Comparison of ENCODE assay signal across 18 mouse cellular contexts in genomic region chr14:59720386-59720785, GRCm38 (mm10).
"Had no signal": no experiment of that assay in that cellular context is flagged by ENCODE, and none has a peak within 500 bp of the region (broad histone marks: within the 10 kb centered on the region; RNA-seq: fewer than 3 reads in every experiment).

No protein-coding gene starts in this region.

- H3K36me3 ChIP-seq: limb, embryonic 10.5 days; midbrain, embryonic 15.5 days; neural tube, embryonic 12.5 days had no signal

- H3K9me3 ChIP-seq: limb, embryonic 10.5 days; megakaryocyte, embryonic 14.5 days; midbrain, embryonic 15.5 days; neural tube, embryonic 12.5 days had no signal

- DNase-seq: kidney, adult 11 months; kidney, adult 9 months; kidney, postnatal 36 days; lung, embryonic 14.5 days; lung, postnatal 10 days; lung, postnatal 4 days; right cerebral cortex, postnatal 14 days; thymus, adult 18-20 months; thymus, postnatal 14 days had no signal

- H3K4me3 ChIP-seq: limb, embryonic 10.5 days; megakaryocyte, embryonic 14.5 days; midbrain, embryonic 15.5 days; neural tube, embryonic 12.5 days had no signal

- ATAC-seq: hindbrain, postnatal 0 days; midbrain, embryonic 15.5 days had no signal

- H3K4me2 ChIP-seq: liver, embryonic 11.5 days; lung, embryonic 14.5 days; midbrain, embryonic 11.5 days; midbrain, embryonic 15.5 days; neural tube, embryonic 12.5 days had no signal

- H3K9ac ChIP-seq: lung, embryonic 14.5 days; midbrain, embryonic 15.5 days; neural tube, embryonic 12.5 days had no signal

- H3K4me1 ChIP-seq: megakaryocyte, embryonic 14.5 days; neural tube, embryonic 12.5 days had no signal

- H3K27me3 ChIP-seq: megakaryocyte, embryonic 14.5 days; midbrain, embryonic 15.5 days had no signal

- H3K27ac ChIP-seq: hindbrain, postnatal 0 days; kidney, postnatal 0 days; limb, embryonic 10.5 days; midbrain, embryonic 15.5 days; neural tube, embryonic 12.5 days; stomach, postnatal 0 days had no signal
